Mouse (Mus musculus): ENCODE measurements around the gene Pitx1.

Gene Pitx1

DNA sequence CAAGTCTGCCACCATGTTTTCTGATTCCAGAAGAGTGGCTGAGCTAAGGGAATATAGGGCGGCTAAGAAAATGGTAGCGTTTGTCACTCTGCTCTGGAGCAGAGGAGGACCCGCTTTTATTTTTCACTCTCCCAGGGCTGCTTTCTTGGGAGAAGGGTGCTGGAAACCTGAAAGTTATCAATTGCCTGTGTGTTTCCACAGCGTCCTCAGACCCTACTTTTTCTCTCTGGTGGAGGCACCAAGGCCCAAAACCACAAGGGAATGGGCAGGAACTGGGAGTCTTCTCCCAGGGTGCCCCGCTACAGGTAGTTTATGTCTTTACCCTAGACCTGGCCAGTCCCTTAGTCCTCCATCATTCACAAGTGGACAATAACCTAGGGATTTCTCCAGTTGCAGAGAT lies 1.3 kb downstream of the Pitx1 start:
- ChIA-PET POLR2A (interaction anchor here in 2 of 4 experiments (0.6 to 1.9 kb wide), 2 partner anchors 9 to 51 kb away, joined by 4 to 5 read pairs; no protein-coding TSS in a partner anchor), CTCF (interaction anchor here in 2 of 4 experiments (0.6 to 0.7 kb wide), 3 partner anchors 9 to 129 kb away, joined by 3 to 10 read pairs (median 3); no protein-coding TSS in a partner anchor)

DNA sequence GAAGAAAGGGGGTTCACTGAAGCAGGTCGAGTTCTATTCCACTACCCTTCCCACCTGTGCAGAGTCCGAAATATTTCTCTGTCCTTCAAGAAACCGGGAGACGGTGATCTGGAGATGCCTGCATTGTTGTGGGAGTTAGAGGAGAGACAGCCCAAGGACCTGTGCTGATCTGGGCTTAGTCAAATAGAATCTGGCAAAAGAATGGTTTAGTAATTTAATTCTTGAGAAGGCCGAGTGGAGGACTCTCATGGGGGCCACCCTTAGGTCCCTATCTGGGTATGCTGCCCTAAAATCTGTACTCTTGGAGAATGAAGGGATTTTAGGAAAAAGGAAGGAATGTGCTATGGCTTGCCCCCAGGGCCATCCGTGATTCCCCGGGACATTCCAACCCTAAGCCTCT lies 2.1 kb downstream of the Pitx1 start:
- CTCF ChIA-PET: interaction anchor here in 1 of 4 experiments (0.7 kb wide), 1 partner anchor 8 kb away, joined by 3 read pairs; no protein-coding TSS in a partner anchor
- POLR2A ChIA-PET: interaction anchor here in 2 of 4 experiments (0.6 to 1.9 kb wide), 2 partner anchors 8 to 52 kb away, joined by 4 to 5 read pairs; no protein-coding TSS in a partner anchor

GRCm38 (mm10) chr13:55832602-55833001 lies 3.4 kb downstream of the Pitx1 start:
- ChIA-PET CTCF (interaction anchor here in 1 of 4 experiments (1.1 kb wide), 1 partner anchor 131 kb away, joined by 4 read pairs; no protein-coding TSS in a partner anchor), POLR2A (no interaction called here)

DNA sequence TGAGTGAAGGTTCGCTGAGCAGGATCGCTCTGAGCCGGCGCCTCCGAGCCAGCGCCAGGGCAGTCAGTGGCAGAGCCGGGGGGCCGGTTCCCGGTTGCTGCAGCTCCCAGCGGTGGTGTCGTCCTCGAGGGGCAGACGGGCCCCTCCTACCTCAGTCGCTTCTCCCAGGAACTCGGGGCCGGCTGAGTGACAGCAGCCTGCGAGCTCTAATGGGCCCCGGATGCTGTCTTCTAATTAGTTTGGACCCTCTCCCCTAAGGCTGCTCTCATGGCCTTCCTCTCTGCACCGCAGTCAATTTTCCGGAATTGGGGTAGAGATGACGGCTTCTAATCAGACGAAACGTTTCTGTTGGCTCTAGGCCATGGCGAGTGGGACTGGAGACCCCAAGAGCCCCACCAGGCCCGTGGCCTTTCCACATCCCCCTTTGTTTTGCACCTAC lies 4.3 kb downstream of the Pitx1 start:
- POLR2A ChIA-PET: interaction anchor here in 2 of 4 experiments (0.7 to 1.0 kb wide), 3 partner anchors 105 to 537 kb away, joined by 3 to 5 read pairs (median 3); partner anchors contain the start of genes B230219D22Rik (in 1 of the 2) and Pcbd2 (in 1 of the 2)
- CTCF ChIA-PET: interaction anchor here in 1 of 4 experiments (1.1 kb wide), 1 partner anchor 132 kb away, joined by 4 read pairs; no protein-coding TSS in a partner anchor

DNA sequence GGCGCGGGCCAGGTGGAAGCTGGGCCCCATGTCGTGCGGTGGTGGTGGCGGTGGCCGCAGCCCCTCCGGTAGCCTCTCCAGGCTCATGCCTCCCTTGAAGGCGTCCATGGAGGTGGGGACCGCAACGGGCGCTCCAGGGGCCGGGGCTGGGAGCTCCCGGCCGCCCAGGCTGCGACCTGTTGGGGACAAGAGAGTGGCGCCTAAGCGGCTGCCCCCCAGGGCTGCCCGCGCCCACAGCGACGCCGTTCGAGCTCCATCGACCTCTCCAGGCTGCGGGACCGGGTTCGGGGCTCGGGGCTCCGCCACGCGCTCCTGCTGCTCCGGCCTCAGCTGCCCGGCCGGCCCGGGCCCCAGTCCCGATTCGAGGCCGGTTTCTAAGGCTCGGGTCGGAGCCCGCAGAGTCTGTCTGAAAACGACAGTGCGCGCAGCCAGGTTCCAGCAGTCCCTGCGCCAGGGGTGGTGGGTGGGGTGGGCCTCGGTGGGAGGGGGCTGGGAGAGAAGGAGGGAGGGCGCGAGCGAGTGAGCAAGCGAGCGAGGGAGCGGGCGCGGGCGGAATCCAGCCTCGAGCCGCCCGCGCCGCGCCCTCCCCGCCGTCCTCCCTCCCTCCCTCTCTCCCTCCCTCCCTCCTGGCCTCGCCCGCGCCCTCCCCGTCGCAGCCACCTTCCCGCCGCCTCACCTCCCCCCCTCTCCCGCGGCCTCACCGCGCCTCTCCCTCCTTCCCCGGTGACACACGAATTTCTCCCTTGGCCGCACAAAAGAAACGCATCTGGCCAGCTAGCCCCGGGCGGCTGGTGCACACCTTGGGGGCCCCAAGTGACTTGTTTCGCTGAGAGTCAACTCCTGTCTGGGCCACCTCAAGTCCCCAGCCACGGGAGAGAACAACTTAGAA lies 4.9 kb downstream of the Pitx1 start:
- CTCF ChIA-PET: no interaction called here
- POLR2A ChIA-PET: interaction anchor here in 3 of 4 experiments (0.6 to 1.3 kb wide), 7 partner anchors 10 to 538 kb away, joined by 3 to 5 read pairs (median 4); partner anchors contain the start of genes B230219D22Rik (in 1 of the 3) and Pcbd2 (in 1 of the 3)

DNA sequence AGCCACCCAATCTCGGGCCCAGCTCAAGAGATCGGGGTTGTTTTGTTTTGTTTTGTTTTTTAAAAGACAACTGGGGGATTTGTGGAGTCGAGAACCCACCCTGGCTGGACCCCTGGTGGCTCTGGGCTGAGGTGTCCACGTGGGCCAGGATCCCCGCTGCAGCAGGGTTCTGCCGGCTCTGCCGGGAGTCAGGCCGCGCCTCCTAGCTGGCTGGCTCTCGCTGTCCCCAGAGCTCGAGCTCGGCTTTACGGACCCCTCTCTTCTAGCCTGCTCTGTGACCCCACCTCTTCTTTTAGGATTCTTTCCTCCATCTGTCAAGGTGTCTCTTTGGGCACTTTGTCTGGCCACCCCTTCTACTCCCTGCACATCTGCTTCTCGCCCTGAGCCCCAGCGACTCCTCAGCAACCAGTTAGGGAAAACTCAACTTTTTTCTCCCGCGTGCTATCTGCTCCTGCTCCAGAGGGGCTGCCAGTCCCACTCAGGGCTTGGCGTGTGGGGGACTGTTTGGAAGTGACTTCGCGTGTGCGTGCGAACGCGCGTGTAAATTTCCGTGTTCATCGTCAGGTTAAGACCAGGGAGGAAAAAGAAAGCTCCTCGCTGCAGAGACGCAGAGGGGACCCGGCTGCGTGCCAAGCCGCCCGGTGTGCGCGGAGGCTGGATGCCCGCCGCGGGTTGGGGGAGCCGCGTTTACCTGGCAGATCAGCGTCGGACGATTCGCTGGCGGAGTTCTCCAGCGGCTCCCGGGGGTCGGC lies 5.7 kb downstream of the Pitx1 start:
- POLR2A ChIA-PET: interaction anchor here (0.6 to 2.2 kb wide), 9 partner anchors 10 to 1056 kb away, joined by 3 to 5 read pairs (median 3); no protein-coding TSS in a partner anchor

DNA sequence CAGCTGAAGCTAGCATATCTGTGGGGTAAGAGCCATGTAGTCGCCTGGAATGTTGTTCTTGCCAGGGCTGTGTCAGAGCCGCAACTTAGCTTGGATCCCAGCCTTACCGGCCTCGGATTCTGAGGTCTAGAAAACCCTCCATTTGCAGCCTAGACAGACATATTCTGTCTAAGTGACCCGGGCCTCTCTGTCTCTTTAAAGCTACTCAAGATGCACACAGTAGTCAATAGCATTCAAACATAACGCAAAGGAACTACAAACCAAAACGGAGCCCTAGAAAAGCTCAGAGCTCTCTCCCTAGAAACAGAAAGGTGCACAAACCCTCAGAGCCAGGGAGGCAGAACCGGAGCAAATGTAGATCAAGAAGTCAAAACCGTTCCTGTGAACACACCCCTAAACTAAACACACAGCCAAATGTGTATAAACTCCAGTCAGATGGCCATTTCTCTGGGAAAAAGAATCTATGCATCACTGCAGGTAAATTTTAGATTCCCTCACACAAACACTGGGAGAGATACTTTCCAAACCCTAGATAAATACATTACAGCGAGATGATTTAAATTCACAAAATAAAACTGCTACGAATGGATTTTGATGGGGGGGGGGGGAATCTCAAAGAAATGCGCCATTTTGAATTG lies 6.9 kb downstream of the Pitx1 start:
- ChIA-PET POLR2A (interaction anchor here in 3 of 4 experiments (0.5 to 2.2 kb wide), 8 partner anchors 13 to 431 kb away, joined by 3 to 11 read pairs (median 3); no protein-coding TSS in a partner anchor), CTCF (interaction anchor here in 1 of 4 experiments (0.5 to 1.2 kb wide), 3 partner anchors 14 to 40 kb away, joined by 3 read pairs; no protein-coding TSS in a partner anchor)

More for the DNA sequence above, 5.7 kb downstream of the Pitx1 start:
- CTCF ChIA-PET: interaction anchor here in 1 of 4 experiments (1.2 kb wide), 1 partner anchor 13 kb away, joined by 3 read pairs; no protein-coding TSS in a partner anchor

DNA sequence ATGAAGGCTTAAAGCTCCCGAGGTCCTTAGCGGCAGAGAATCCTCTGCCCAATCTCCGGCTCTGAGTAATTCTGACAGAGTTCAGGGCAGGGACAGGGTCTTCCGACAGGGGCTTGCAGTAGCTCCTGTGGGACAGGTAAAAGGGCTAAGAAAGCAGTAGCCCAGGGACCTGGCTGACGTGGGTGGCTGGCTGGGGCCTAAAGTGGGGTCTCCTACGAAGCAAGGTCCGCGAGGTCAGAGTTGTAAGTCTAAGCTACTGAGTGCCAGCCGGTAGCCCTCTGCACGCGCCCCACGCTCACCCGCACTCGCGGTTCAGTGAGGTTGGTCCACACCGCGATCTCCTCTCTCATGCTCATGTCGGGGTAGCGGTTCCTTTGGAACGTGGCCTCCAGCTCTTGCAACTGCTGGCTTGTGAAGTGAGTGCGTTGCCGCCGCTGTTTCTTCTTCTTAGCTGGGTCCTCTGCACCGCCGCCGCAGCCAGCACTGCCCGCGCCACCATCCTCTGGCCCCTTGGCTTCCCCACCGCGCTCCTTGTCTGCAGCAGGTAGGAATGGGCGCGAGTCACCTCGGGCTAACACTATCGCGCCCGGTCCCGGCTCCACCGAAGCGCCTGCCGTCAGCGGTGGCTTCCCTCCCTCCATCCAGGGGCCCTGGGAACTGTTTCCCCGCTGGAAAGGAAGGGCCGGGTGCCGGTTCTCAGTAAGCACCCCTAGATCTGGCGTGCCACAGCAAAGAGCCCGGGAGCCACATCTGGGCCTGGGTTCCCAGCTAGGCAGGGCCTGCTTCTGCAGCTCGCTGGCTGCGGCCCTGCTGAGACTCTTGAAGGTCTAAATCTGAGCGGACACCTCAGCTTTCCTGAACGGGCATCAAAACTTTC lies 7.6 kb downstream of the Pitx1 start:
- CTCF ChIA-PET: interaction anchor here in 1 of 4 experiments (0.7 kb wide), 1 partner anchor 26 kb away, joined by 3 read pairs; no protein-coding TSS in a partner anchor
- POLR2A ChIA-PET: interaction anchor here in 3 of 4 experiments (0.5 to 2.2 kb wide), 7 partner anchors 12 to 431 kb away, joined by 3 to 11 read pairs (median 3); no protein-coding TSS in a partner anchor

- POLR2A ChIA-PET: interaction anchor here in 1 of 4 experiments (0.5 to 1.9 kb wide), 4 partner anchors 11 to 432 kb away, joined by 3 to 11 read pairs (median 3); no protein-coding TSS in a partner anchor
- CTCF ChIA-PET: no interaction called here
Measured at GRCm38 (mm10) chr13:55827679-55828140, 8.3 kb downstream of the Pitx1 start.

GRCm38 (mm10) chr13:55826796-55827678 lies 9.0 kb downstream of the Pitx1 start:
- CTCF ChIA-PET: no interaction called here
- POLR2A ChIA-PET: interaction anchor here in 2 of 4 experiments (1.5 to 1.9 kb wide), 3 partner anchors 7 to 433 kb away, joined by 3 to 11 read pairs (median 5); no protein-coding TSS in a partner anchor

GRCm38 (mm10) chr13:55826008-55826671 lies 9.9 kb downstream of the Pitx1 start:
- CTCF ChIA-PET: interaction anchor here in 1 of 4 experiments (0.6 kb wide), 1 partner anchor 8 kb away, joined by 3 read pairs; no protein-coding TSS in a partner anchor

DNA sequence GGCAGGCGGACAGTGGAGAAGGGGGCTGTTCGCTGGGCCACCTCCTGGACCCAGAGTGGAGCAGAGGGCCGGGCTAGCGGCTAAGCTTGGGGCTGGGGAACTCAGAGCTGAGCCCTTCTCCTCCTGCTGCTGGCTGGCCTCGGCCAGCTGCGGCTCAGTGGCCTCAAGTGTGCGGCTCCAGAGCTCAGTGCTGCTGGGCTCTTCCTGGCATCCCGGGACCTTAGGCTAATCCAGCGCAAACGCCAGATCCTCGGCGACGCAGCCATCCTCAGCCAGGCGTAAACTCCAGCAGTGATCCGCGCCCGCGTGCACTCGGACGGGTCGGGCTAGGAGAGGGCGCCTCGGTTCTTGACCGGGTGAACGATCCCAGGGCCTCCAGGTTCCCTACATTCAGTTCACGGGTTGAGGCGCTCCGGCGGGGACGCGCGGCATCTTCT lies 10.7 kb downstream of the Pitx1 start:
- ChIA-PET POLR2A (interaction anchor here in 2 of 4 experiments (0.6 to 1.7 kb wide), 4 partner anchors 9 to 132 kb away, joined by 3 to 5 read pairs (median 4); partner anchors contain the start of gene B230219D22Rik (in 1 of the 2)), CTCF (interaction anchor here in 1 of 4 experiments (0.6 kb wide), 1 partner anchor 138 kb away, joined by 3 read pairs; no protein-coding TSS in a partner anchor)

More at GRCm38 (mm10) chr13:55826008-55826671, 9.9 kb downstream of the Pitx1 start:
- POLR2A ChIA-PET: interaction anchor here in 2 of 4 experiments (0.7 to 1.7 kb wide), 2 partner anchors 8 to 10 kb away, joined by 4 to 5 read pairs; no protein-coding TSS in a partner anchor

DNA sequence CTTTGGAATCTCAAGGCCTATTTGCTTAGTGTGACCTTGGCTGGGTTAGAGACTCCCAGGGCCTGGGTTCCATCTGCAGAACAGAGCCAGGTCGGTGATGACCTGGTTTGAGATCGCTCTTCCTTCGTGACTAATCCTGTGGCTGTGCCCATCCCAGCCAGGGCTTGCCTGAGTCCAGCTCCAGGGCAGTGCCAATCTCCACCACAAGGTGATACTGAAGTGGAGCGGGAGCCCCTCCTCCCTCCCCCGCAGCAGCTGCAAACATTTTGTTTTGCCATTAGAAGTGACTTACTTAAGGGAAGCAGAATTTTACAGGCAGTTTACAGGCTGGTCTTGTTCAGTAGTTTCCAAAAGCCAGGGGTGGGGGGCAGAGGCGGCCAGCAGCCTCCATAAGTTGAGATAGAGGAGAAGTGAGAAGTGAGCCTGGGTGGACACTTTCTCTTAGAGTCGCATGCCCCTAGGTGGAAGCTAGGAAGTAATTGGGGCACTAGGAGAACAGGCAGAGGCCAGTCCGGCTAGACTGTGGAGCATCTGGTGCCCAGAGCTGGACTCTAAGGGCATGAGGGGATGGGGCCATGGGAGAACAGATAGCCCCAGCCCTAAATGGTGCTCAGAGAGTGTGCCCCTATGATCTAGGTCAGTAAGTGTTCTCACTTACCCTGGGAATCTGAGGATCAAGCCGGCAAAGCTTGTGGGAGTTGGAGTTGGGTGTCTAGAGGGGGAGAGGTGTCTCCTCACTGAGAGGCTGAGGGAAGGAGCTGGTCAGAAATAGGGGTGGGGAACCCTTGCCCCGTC lies 11.6 kb downstream of the Pitx1 start:
- ChIA-PET CTCF (interaction anchor here in 1 of 4 experiments (0.6 kb wide), 1 partner anchor 139 kb away, joined by 3 read pairs; no protein-coding TSS in a partner anchor), POLR2A (interaction anchor here in 2 of 4 experiments (0.6 to 1.0 kb wide), 3 partner anchors 66 to 397 kb away, joined by 3 to 5 read pairs (median 3); partner anchors contain the start of gene B230219D22Rik (in 1 of the 2))

DNA sequence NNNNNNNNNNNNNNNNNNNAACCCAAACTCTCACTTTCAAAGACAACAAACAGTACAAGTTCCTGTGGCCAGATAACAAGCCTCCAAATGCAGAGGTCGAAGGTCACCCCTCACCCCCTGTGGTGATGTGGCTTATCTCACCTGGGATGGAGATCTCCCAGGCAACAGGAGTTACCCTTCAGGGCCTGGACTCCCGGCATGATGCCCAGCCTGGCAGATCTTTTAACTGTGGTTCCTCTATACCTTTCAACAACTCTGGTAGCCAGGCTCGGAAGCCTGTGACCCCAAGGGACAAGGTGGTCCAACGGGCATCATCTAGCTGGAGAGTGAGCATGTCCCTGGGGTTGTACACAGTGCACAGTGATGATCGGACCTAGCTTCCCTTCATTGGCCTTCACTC lies 13.5 kb downstream of the Pitx1 start:
- POLR2A ChIA-PET: no interaction called here
- CTCF ChIA-PET: no interaction called here
